Mouse (Mus musculus): ENCODE results near the gene Gpc1.

Gpc1 gene

GRCm38 (mm10) chr1:92831188-92832001 is at the start of gene Gpc1:
Gene Gpc1 (plus strand): TSS chr1:92831645.
- peak; percentile 92 for DNase-seq (ENCODE audit: extremely low spot score)

- DNase-seq (ENCODE audit: extremely low spot score) = no peak
Observed at GRCm38 (mm10) chr1:92781862-92782261, 49.6 kb upstream of the Gpc1 start.

- DNase-seq (ENCODE audit: extremely low spot score) = no peak
Observed at GRCm38 (mm10) chr1:92782587-92782986, 48.9 kb upstream of the Gpc1 start.

GRCm38 (mm10) chr1:92787221-92787620 is 44.2 kb upstream of the Gpc1 start:
- DNase-seq (ENCODE audit: extremely low spot score) = no peak

- no peak for DNase-seq (ENCODE audit: extremely low spot score)
Observed at GRCm38 (mm10) chr1:92788049-92788448, 43.4 kb upstream of the Gpc1 start.

- no peak for DNase-seq (ENCODE audit: extremely low spot score)
Observed at GRCm38 (mm10) chr1:92790628-92791027, 40.8 kb upstream of the Gpc1 start.

GRCm38 (mm10) chr1:92791070-92791831 is 40.2 kb upstream of the Gpc1 start:
- peak; percentile 87 for DNase-seq (ENCODE audit: extremely low spot score)

GRCm38 (mm10) chr1:92793781-92794180 is 37.7 kb upstream of the Gpc1 start:
- DNase-seq (ENCODE audit: extremely low spot score) = no peak

- no peak for DNase-seq (ENCODE audit: extremely low spot score)
Observed at GRCm38 (mm10) chr1:92798425-92798824, 33.0 kb upstream of the Gpc1 start.

GRCm38 (mm10) chr1:92799653-92800052 is 31.8 kb upstream of the Gpc1 start:
- DNase-seq (ENCODE audit: extremely low spot score) = no peak

- no peak for DNase-seq (ENCODE audit: extremely low spot score)
Observed at GRCm38 (mm10) chr1:92802362-92802761, 29.1 kb upstream of the Gpc1 start.

GRCm38 (mm10) chr1:92803376-92803775 is 28.1 kb upstream of the Gpc1 start:
- no peak for DNase-seq (ENCODE audit: extremely low spot score)

- DNase-seq (ENCODE audit: extremely low spot score) = no peak
Observed at GRCm38 (mm10) chr1:92805181-92805580, 26.3 kb upstream of the Gpc1 start.

- DNase-seq (ENCODE audit: extremely low spot score) = no peak
Observed at GRCm38 (mm10) chr1:92805836-92806235, 25.6 kb upstream of the Gpc1 start.

GRCm38 (mm10) chr1:92806720-92807119 is 24.7 kb upstream of the Gpc1 start:
- no peak for DNase-seq (ENCODE audit: extremely low spot score)

- DNase-seq (ENCODE audit: extremely low spot score) = no peak
Observed at GRCm38 (mm10) chr1:92809621-92810020, 21.8 kb upstream of the Gpc1 start.

- DNase-seq (ENCODE audit: extremely low spot score) = no peak
Observed at GRCm38 (mm10) chr1:92814319-92814718, 17.1 kb upstream of the Gpc1 start.

GRCm38 (mm10) chr1:92815100-92815499 is 16.3 kb upstream of the Gpc1 start:
- no peak for DNase-seq (ENCODE audit: extremely low spot score)

- no peak for DNase-seq (ENCODE audit: extremely low spot score)
Observed at GRCm38 (mm10) chr1:92815756-92816294, 15.6 kb upstream of the Gpc1 start.

GRCm38 (mm10) chr1:92830626-92831187 is 738 bp upstream of the Gpc1 start:
- DNase-seq (ENCODE audit: extremely low spot score) = no peak

GRCm38 (mm10) chr1:92832011-92833010 is 866 bp downstream of the Gpc1 start:
- DNase-seq (ENCODE audit: extremely low spot score) = peak; percentile 72
